Mouse (Mus musculus): Measurements from ENCODE around the gene Trappc11.
"Not testable (repeated sequence)": the region's sequence is repeated elsewhere in the genome, so short reads cannot be mapped to it uniquely, and the experiment has no call there.

Gene Trappc11

GRCm38 (mm10) chr8:47482354-47483071 lies 50.8 kb downstream of the Trappc11 start:
- DNase-seq, result no peak

GRCm38 (mm10) chr8:47480039-47480438 lies 53.2 kb downstream of the Trappc11 start:
- DNase-seq, result peak; percentile 25 to 58

GRCm38 (mm10) chr8:47461650-47462049 lies 71.6 kb downstream of the Trappc11 start:
- no peak for DNase-seq

GRCm38 (mm10) chr8:47459216-47459749 lies 74.0 kb downstream of the Trappc11 start:
- no peak for DNase-seq

- DNase-seq, result no peak
Measured at GRCm38 (mm10) chr8:47458591-47458990, 74.7 kb downstream of the Trappc11 start.

GRCm38 (mm10) chr8:47449211-47449610 lies 84.1 kb downstream of the Trappc11 start:
- DNase-seq, result not testable (repeated sequence)

GRCm38 (mm10) chr8:47446312-47447046 lies 86.8 kb downstream of the Trappc11 start, which contains the start of gene Stox2:
Stox2 (minus strand) TSS chr8:47446362.
- no peak for DNase-seq

All from cerebellum, postnatal 10 days (tissue).